Mouse (Mus musculus): ENCODE data around the gene Tmem266. TPM values are rescaled to one million over a fixed set of nuclear protein-coding genes. Genes with fewer than 3 reads are reported as not detected.

Gene Tmem266
- polyA plus RNA-seq, 1 experiment = not detected

GRCm38 (mm10) chr9:55404256-55404655 is 77.5 kb downstream of the Tmem266 start:
- Histone ChIP-seq H3K27me3 (ENCODE audit: control insufficient read depth, insufficient read depth, insufficient read length) (peaks cover 55% of the 10 kb centered on the region), H3K79me3 (ENCODE audit: low read depth) (no peaks in the 10 kb centered on the region), H3ac (ENCODE audit: control insufficient read depth, insufficient read length, low read depth) (no peak overlapping the region), H3K36me3 (ENCODE audit: control insufficient read depth, insufficient read depth) (no peaks in the 10 kb centered on the region), H3K4me3 (ENCODE audit: insufficient read depth, poor library complexity, severe bottlenecking) (no peak overlapping the region), H3K79me2 (ENCODE audit: control insufficient read depth, insufficient read depth) (no peaks in the 10 kb centered on the region)
- TF ChIP-seq CTCF (IDR thresholded peaks at IDR 0.05; ENCODE audit: control insufficient read depth, insufficient read depth, insufficient read length) (no peak), MYOD1 (IDR thresholded peaks at IDR 0.05; ENCODE audit: control insufficient read depth, insufficient read length, low read depth) (no peak), MAX (IDR thresholded peaks at IDR 0.05) (no peak), FOSL1 (IDR thresholded peaks at IDR 0.05; ENCODE audit: insufficient read depth, low read length, poor library complexity, severe bottlenecking) (no peak), CEBPB (IDR thresholded peaks at IDR 0.05; ENCODE audit: low read depth) (no peak), MYOG (IDR thresholded peaks at IDR 0.05; ENCODE audit: control insufficient read depth, extremely low read depth, insufficient read length) (no peak), USF1 (IDR thresholded peaks at IDR 0.05; ENCODE audit: low read depth) (no peak)

GRCm38 (mm10) chr9:55404976-55405702 is 78.4 kb downstream of the Tmem266 start:
- Histone ChIP-seq H3K79me2 (ENCODE audit: control insufficient read depth, insufficient read depth) (no peaks in the 10 kb centered on the region), H3K27me3 (ENCODE audit: control insufficient read depth, insufficient read depth, insufficient read length) (peaks cover 50% of the 10 kb centered on the region), H3K79me3 (ENCODE audit: low read depth) (no peaks in the 10 kb centered on the region), H3ac (ENCODE audit: control insufficient read depth, insufficient read length, low read depth) (no peak overlapping the region), H3K36me3 (ENCODE audit: control insufficient read depth, insufficient read depth) (no peaks in the 10 kb centered on the region), H3K4me3 (ENCODE audit: insufficient read depth, poor library complexity, severe bottlenecking) (no peak overlapping the region)
- TF ChIP-seq USF1 (IDR thresholded peaks at IDR 0.05; ENCODE audit: low read depth) (no peak), CEBPB (IDR thresholded peaks at IDR 0.05; ENCODE audit: low read depth) (no peak), MYOD1 (IDR thresholded peaks at IDR 0.05; ENCODE audit: control insufficient read depth, insufficient read length, low read depth) (no peak), MYOG (IDR thresholded peaks at IDR 0.05; ENCODE audit: control insufficient read depth, extremely low read depth, insufficient read length) (no peak), MAX (IDR thresholded peaks at IDR 0.05) (no peak), CTCF (IDR thresholded peaks at IDR 0.05; ENCODE audit: control insufficient read depth, insufficient read depth, insufficient read length) (no peak), FOSL1 (IDR thresholded peaks at IDR 0.05; ENCODE audit: insufficient read depth, low read length, poor library complexity, severe bottlenecking) (no peak)

- no peak overlapping the region for H3K4me3 ChIP-seq (ENCODE audit: insufficient read depth, poor library complexity, severe bottlenecking)
These were observed 80.1 kb downstream of the Tmem266 start for GRCm38 (mm10) chr9:55406773-55407172.

GRCm38 (mm10) chr9:55408851-55409250 is 82.1 kb downstream of the Tmem266 start:
- Histone ChIP-seq H3K79me2 (ENCODE audit: control insufficient read depth, insufficient read depth) (no peaks in the 10 kb centered on the region), H3K27me3 (ENCODE audit: control insufficient read depth, insufficient read depth, insufficient read length) (peaks cover 39% of the 10 kb centered on the region), H3K4me3 (ENCODE audit: insufficient read depth, poor library complexity, severe bottlenecking) (no peak overlapping the region), H3K36me3 (ENCODE audit: control insufficient read depth, insufficient read depth) (no peaks in the 10 kb centered on the region), H3ac (ENCODE audit: control insufficient read depth, insufficient read length, low read depth) (no peak overlapping the region), H3K79me3 (ENCODE audit: low read depth) (no peaks in the 10 kb centered on the region)
- no peak for TF ChIP-seq CTCF (IDR thresholded peaks at IDR 0.05; ENCODE audit: control insufficient read depth, insufficient read depth, insufficient read length)
- no peak for TF ChIP-seq MAX (IDR thresholded peaks at IDR 0.05)
- TF ChIP-seq FOSL1 (IDR thresholded peaks at IDR 0.05; ENCODE audit: insufficient read depth, low read length, poor library complexity, severe bottlenecking) = no peak
- TF ChIP-seq MYOD1 (IDR thresholded peaks at IDR 0.05; ENCODE audit: control insufficient read depth, insufficient read length, low read depth) = no peak
- TF ChIP-seq USF1 (IDR thresholded peaks at IDR 0.05; ENCODE audit: low read depth) = no peak
- TF ChIP-seq CEBPB (IDR thresholded peaks at IDR 0.05; ENCODE audit: low read depth) = no peak

More at GRCm38 (mm10) chr9:55406773-55407172, 80.1 kb downstream of the Tmem266 start:
- peaks cover 35% of the 10 kb centered on the region for H3K27me3 ChIP-seq (ENCODE audit: control insufficient read depth, insufficient read depth, insufficient read length)
- no peak for TF ChIP-seq MYOD1 (IDR thresholded peaks at IDR 0.05; ENCODE audit: control insufficient read depth, insufficient read length, low read depth)
- no peak for TF ChIP-seq MAX (IDR thresholded peaks at IDR 0.05)
- no peak for TF ChIP-seq FOSL1 (IDR thresholded peaks at IDR 0.05; ENCODE audit: insufficient read depth, low read length, poor library complexity, severe bottlenecking)
- no peak for TF ChIP-seq CTCF (IDR thresholded peaks at IDR 0.05; ENCODE audit: control insufficient read depth, insufficient read depth, insufficient read length)
- no peak for TF ChIP-seq MYOG (IDR thresholded peaks at IDR 0.05; ENCODE audit: control insufficient read depth, extremely low read depth, insufficient read length)
- TF ChIP-seq CEBPB (IDR thresholded peaks at IDR 0.05; ENCODE audit: low read depth) = no peak
- no peak for TF ChIP-seq USF1 (IDR thresholded peaks at IDR 0.05; ENCODE audit: low read depth)
- no peak overlapping the region for H3ac ChIP-seq (ENCODE audit: control insufficient read depth, insufficient read length, low read depth)
- H3K79me3 ChIP-seq (ENCODE audit: low read depth) = no peaks in the 10 kb centered on the region
- no peaks in the 10 kb centered on the region for H3K36me3 ChIP-seq (ENCODE audit: control insufficient read depth, insufficient read depth)
- H3K79me2 ChIP-seq (ENCODE audit: control insufficient read depth, insufficient read depth) = no peaks in the 10 kb centered on the region

GRCm38 (mm10) chr9:55409833-55410232 is 83.1 kb downstream of the Tmem266 start:
- TF ChIP-seq MYOG (IDR thresholded peaks at IDR 0.05; ENCODE audit: control insufficient read depth, extremely low read depth, insufficient read length) (no peak), USF1 (IDR thresholded peaks at IDR 0.05; ENCODE audit: low read depth) (no peak), FOSL1 (IDR thresholded peaks at IDR 0.05; ENCODE audit: insufficient read depth, low read length, poor library complexity, severe bottlenecking) (no peak), MYOD1 (IDR thresholded peaks at IDR 0.05; ENCODE audit: control insufficient read depth, insufficient read length, low read depth) (no peak), CEBPB (IDR thresholded peaks at IDR 0.05; ENCODE audit: low read depth) (no peak), CTCF (IDR thresholded peaks at IDR 0.05; ENCODE audit: control insufficient read depth, insufficient read depth, insufficient read length) (no peak), MAX (IDR thresholded peaks at IDR 0.05) (no peak)
- no peak overlapping the region for H3ac ChIP-seq (ENCODE audit: control insufficient read depth, insufficient read length, low read depth)
- no peaks in the 10 kb centered on the region for H3K79me2 ChIP-seq (ENCODE audit: control insufficient read depth, insufficient read depth)
- H3K27me3 ChIP-seq (ENCODE audit: control insufficient read depth, insufficient read depth, insufficient read length) = peaks cover 39% of the 10 kb centered on the region
- no peak overlapping the region for H3K4me3 ChIP-seq (ENCODE audit: insufficient read depth, poor library complexity, severe bottlenecking)
- no peaks in the 10 kb centered on the region for H3K79me3 ChIP-seq (ENCODE audit: low read depth)
- H3K36me3 ChIP-seq (ENCODE audit: control insufficient read depth, insufficient read depth) = no peaks in the 10 kb centered on the region

All from C2C12 (cell line).